Mouse (Mus musculus) erythroblast, embryonic 14.5 days (primary cell): ENCODE measurements around the gene Camk1d.

Experiments used
- GATA1 ChIP-seq: IDR thresholded peaks from 2 replicates; pipeline ENCODE4 v1.6.1; 2012; ENCODE audit warnings: low read length, inconsistent platforms, mixed read lengths
- TAL1 ChIP-seq: IDR thresholded peaks from 3 replicates; pipeline ENCODE4 v1.6.1; 2012; ENCODE audit warnings: low read length, inconsistent platforms, mixed read lengths

DNA sequence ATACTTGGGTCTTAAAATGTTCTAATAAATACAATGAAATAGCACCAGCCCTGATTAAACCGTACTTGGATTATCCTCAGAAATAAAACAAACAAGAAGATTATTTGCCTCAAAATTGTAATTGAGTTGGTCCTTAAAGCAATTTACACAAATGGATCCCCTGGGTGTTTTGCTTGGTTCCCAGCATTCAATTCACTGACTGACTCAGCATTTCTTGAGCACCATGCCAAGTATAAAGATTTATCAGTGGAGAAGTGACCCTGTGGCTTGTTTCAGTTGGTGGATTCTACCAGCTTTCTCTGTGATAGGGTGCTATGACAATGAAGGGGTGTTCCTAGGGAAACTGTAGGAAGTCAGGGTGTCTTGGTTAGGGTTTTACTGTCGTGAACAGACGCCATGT lies 36.6 kb upstream of the Camk1d start:
- TF ChIP-seq TAL1 (no peak), GATA1 (no peak)
